Mouse (Mus musculus) hindbrain, embryonic 11.5 days (tissue): ENCODE results near the gene Plekhm3. TPM values are rescaled to one million over a fixed set of nuclear protein-coding genes. Genes with fewer than 3 reads are reported as not detected.

Experiments
- ATAC-seq: fragments of 200-750 bp; cut with Nextera tagmentation; 2 replicates; pipeline ENCODE4 v1.8.0; 2017; ENCODE audit warnings: mild to moderate bottlenecking, moderate TSS enrichment, moderate library complexity; ENCODE audit not compliant: low FRiP score
- DNase-seq: peaks from one replicate; pipeline ENCODE4 v3.0.0-alpha.2; 2015; ENCODE audit warnings: low spot score
- H3K27ac ChIP-seq: fragments of 300-500 bp; sonication (generic); 2 replicates; pipeline ENCODE4 v1.5.1; 2014; ENCODE audit warnings: mild to moderate bottlenecking, low read depth, low read length
- H3K27me3 ChIP-seq: fragments of 300-500 bp; sonication (generic); 2 replicates; pipeline ENCODE4 v1.6.1; 2014; ENCODE audit warnings: mild to moderate bottlenecking, low read length, moderate library complexity, mixed read lengths; ENCODE audit not compliant: control insufficient read depth, insufficient read depth
- H3K36me3 ChIP-seq: fragments of 300-500 bp; sonication (generic); 2 replicates; pipeline ENCODE4 v1.6.1; 2014; ENCODE audit warnings: mild to moderate bottlenecking, low read length, moderate library complexity, mixed read lengths; ENCODE audit not compliant: control insufficient read depth, insufficient read depth
- H3K4me1 ChIP-seq: fragments of 300-500 bp; sonication (generic); replicated peaks from 2 replicates; pipeline ENCODE4 v1.6.1; 2014; ENCODE audit warnings: low read length, mixed read lengths; ENCODE audit not compliant: control insufficient read depth, insufficient read depth
- H3K4me2 ChIP-seq: fragments of 300-500 bp; sonication (generic); replicated peaks from 2 replicates; pipeline ENCODE4 v1.6.1; 2014; ENCODE audit warnings: mild to moderate bottlenecking, low read depth, low read length
- H3K4me3 ChIP-seq: fragments of 300-500 bp; sonication (generic); 2 replicates; pipeline ENCODE4 v1.5.1; 2014; ENCODE audit warnings: low read depth, low read length
- H3K9ac ChIP-seq: fragments of 300-500 bp; sonication (generic); 2 replicates; pipeline ENCODE4 v1.6.1; 2014; ENCODE audit warnings: low read depth, low read length
- H3K9me3 ChIP-seq: fragments of 300-500 bp; sonication (generic); 2 replicates; pipeline ENCODE4 v1.6.1; 2016; ENCODE audit warnings: low read length; ENCODE audit not compliant: control insufficient read depth
- WGBS: fragments of 180-500 bp; shearing (Covaris S2); extraction: QIAGEN DNeasy Blood & Tissue Kit; methylation state at CpG from one replicate; pipeline ENCODE4 v1.1.7; 2014; 5-methylcytosine and 5-hydroxymethylcytosine counted together
- polyA plus RNA-seq: library from polyadenylated mRNA; unstranded; fragments of >200 nt; fragmentation: Nextera tagmentation; extraction: Ambion mirVana; gene quantifications from 2 replicates; pipeline ENCODE4 v1.2.1, GENCODE M21; 2014

Plekhm3 gene
- polyA plus RNA-seq, 1 experiment from 2014 or later, result 9.6 TPM

DNA sequence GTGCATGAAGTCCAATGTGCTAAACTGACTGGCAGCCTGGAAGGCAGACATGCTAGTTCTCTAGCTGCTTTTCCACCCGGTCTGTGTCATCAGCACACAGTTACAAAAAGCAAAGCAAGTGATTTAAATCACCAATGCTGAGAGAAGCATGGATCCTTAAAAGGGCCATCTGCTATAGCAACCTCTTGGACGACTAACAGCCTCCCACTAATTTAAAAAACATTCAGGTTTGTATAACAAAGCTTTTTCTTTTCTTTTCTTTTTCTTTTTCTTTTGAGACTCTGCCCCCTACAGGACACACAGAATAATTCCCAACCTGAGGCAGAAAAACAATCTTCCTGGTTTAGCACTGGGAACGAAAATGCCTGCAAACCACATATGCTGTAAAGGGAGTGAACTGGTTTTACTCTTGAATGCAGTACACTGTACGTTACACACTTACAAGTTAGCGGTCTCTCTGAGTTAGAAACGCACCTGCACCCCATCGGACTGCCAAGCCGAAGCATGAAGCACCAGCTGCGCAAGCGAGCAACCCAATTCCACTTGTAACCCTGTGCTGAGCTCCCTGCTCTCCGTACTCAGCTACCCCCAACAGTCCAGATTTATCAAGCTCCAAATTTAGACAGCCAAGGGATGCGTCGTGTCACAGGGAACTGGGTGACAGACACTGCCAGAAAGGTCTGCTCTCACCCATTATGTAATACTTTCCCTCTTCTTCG is 37.7 kb downstream of the Plekhm3 start:
- no peaks in the 10 kb centered on the region for H3K4me1 ChIP-seq
- no peaks in the 10 kb centered on the region for H3K9me3 ChIP-seq
- H3K4me3 ChIP-seq, result no peak overlapping the region
- no peaks in the 10 kb centered on the region for H3K27me3 ChIP-seq
- no peaks in the 10 kb centered on the region for H3K36me3 ChIP-seq
- DNase-seq, result peak; percentile 67
- no peak overlapping the region for H3K27ac ChIP-seq
- no peak overlapping the region for H3K9ac ChIP-seq
- no peak overlapping the region for H3K4me2 ChIP-seq
- 52% methylated on average over 14 of the region's 14 CpGs for WGBS
- no peak for ATAC-seq

DNA sequence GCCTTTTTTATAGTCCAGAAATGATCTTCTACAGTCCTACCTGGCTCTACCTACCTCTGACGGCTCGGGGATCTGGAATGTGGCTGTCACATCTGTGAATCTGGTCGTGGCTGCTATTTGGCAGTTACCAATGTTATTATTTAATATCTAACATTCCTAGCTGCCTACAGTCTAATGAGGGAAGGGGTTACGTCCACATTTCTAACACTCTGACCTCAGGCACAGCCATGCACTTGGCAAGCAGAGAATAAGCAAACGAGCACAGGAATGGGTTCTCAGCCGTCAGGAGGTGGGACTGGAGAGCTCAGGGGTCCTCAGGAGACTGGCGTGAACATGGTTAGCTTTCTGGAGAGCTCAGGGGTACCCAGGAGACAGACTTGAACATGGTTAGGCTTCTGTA is 38.7 kb downstream of the Plekhm3 start:
- no peak overlapping the region for H3K27ac ChIP-seq
- no peak overlapping the region for H3K9ac ChIP-seq
- no peak for DNase-seq
- H3K9me3 ChIP-seq, result no peaks in the 10 kb centered on the region
- H3K36me3 ChIP-seq, result no peaks in the 10 kb centered on the region
- H3K4me1 ChIP-seq, result no peaks in the 10 kb centered on the region
- H3K4me3 ChIP-seq, result no peak overlapping the region
- WGBS, result 76% methylated on average over 7 of the region's 7 CpGs
- no peak overlapping the region for H3K4me2 ChIP-seq
- H3K27me3 ChIP-seq, result no peaks in the 10 kb centered on the region
- no peak for ATAC-seq

GRCm38 (mm10) chr1:64916884-64917507 is 39.6 kb downstream of the Plekhm3 start:
- H3K27ac ChIP-seq, result no peak overlapping the region
- no peak overlapping the region for H3K9ac ChIP-seq
- H3K9me3 ChIP-seq, result no peaks in the 10 kb centered on the region
- H3K4me3 ChIP-seq, result no peak overlapping the region
- WGBS, result 15% methylated on average over 5 of the region's 5 CpGs
- no peaks in the 10 kb centered on the region for H3K27me3 ChIP-seq
- ATAC-seq (0 out of 2 replicates have a peak, but pooled peaks have one; percentile 19), DNase-seq (peak; percentile 20)
- H3K36me3 ChIP-seq, result no peaks in the 10 kb centered on the region
- no peak overlapping the region for H3K4me2 ChIP-seq
- no peaks in the 10 kb centered on the region for H3K4me1 ChIP-seq

DNA sequence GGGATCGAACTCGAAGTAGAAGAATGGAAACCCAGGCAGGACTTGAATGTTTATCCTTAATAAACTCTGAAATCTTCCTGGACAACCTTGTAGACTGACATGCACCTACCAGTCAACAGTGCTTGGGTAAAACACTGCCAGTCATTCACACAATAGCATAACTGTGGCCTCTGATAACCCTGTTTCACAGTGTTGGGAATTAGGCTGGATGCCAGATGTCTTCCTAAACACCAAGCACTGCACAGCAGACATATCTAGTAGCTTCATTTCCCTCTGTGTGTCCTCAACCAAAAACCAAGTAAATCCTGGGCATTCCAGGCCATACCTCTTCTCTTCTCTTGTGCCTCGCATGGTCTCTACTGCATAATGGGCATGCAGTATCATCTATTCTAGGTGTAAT is 42.3 kb downstream of the Plekhm3 start:
- Histone ChIP-seq H3K9me3 (no peaks in the 10 kb centered on the region), H3K27me3 (no peaks in the 10 kb centered on the region), H3K27ac (no peak overlapping the region), H3K9ac (no peak overlapping the region), H3K4me3 (no peak overlapping the region), H3K4me1 (no peaks in the 10 kb centered on the region), H3K36me3 (no peaks in the 10 kb centered on the region), H3K4me2 (no peak overlapping the region)
- ATAC-seq (no peak), DNase-seq (no peak)
- 94% methylated on average over 3 of the region's 3 CpGs for WGBS

DNA sequence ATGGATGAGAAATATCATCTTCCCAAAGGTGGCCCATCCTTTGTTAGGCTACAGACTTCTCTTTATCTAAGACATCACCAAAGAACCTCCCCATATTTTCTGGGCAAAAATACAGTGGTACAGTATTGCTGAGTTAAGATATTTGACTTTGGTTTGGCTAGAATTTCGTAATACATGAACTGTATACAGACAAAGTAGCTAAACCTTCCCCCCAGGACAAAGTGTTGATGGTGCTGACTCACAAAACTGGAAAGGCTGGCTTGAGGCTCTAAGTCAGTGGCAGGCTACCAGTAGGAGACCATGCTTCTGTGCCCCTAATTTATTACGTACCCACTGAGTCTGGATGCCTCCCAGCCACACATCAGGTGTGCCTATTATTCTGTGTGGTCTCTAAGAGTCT is 48.9 kb downstream of the Plekhm3 start:
- Histone ChIP-seq H3K4me3 (no peak overlapping the region), H3K9ac (no peak overlapping the region), H3K4me2 (no peak overlapping the region), H3K36me3 (no peaks in the 10 kb centered on the region), H3K27ac (no peak overlapping the region), H3K4me1 (no peaks in the 10 kb centered on the region), H3K27me3 (no peaks in the 10 kb centered on the region), H3K9me3 (no peaks in the 10 kb centered on the region)
- no peak for ATAC-seq
- no peak for DNase-seq
- 93% methylated on average over 2 of the region's 2 CpGs for WGBS

DNA sequence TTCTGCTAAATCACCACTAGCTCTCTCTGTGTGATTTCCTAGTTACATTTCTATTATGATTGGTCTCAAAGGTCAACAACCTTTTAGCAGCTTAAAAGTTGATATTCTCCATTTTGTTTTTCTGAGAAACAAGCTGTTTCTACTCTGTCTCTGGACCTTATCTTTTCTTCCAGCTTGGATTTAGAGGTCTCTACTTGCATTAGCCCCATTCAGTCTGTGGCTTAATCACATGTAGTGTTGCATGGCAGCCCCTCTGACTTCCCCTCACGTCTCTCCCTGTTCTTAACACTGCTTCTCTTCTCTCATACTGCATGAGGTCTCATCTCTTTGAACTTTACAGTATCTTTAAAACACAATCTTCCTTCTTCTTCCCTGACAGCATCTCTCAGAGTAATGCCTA is 50.4 kb downstream of the Plekhm3 start:
- no peaks in the 10 kb centered on the region for H3K27me3 ChIP-seq
- DNase-seq, result no peak
- H3K36me3 ChIP-seq, result no peaks in the 10 kb centered on the region
- WGBS, result 66% methylated on average over 1 of the region's 1 CpGs
- no peak overlapping the region for H3K27ac ChIP-seq
- no peaks in the 10 kb centered on the region for H3K9me3 ChIP-seq
- H3K4me1 ChIP-seq, result no peaks in the 10 kb centered on the region
- H3K4me3 ChIP-seq, result no peak overlapping the region
- no peak overlapping the region for H3K4me2 ChIP-seq
- no peak overlapping the region for H3K9ac ChIP-seq
- no peak for ATAC-seq

- Histone ChIP-seq H3K36me3 (no peaks in the 10 kb centered on the region), H3K27me3 (no peaks in the 10 kb centered on the region), H3K4me3 (no peak overlapping the region), H3K9ac (no peak overlapping the region), H3K9me3 (no peaks in the 10 kb centered on the region), H3K4me2 (no peak overlapping the region), H3K27ac (no peak overlapping the region), H3K4me1 (no peaks in the 10 kb centered on the region)
- DNase-seq (no peak), ATAC-seq (no peak)
- WGBS, result 86% methylated on average over 4 of the region's 4 CpGs
These were observed 53.2 kb downstream of the Plekhm3 start for GRCm38 (mm10) chr1:64903415-64903814.

GRCm38 (mm10) chr1:64902804-64903203 is 53.8 kb downstream of the Plekhm3 start:
- H3K4me2 ChIP-seq, result no peak overlapping the region
- H3K36me3 ChIP-seq, result no peaks in the 10 kb centered on the region
- no peaks in the 10 kb centered on the region for H3K9me3 ChIP-seq
- 69% methylated on average over 2 of the region's 2 CpGs for WGBS
- H3K9ac ChIP-seq, result no peak overlapping the region
- H3K4me1 ChIP-seq, result no peaks in the 10 kb centered on the region
- DNase-seq (no peak), ATAC-seq (no peak)
- no peaks in the 10 kb centered on the region for H3K27me3 ChIP-seq
- H3K27ac ChIP-seq, result no peak overlapping the region
- no peak overlapping the region for H3K4me3 ChIP-seq

- WGBS, result 86% methylated on average over 3 of the region's 3 CpGs
These were observed 56.9 kb downstream of the Plekhm3 start for GRCm38 (mm10) chr1:64899763-64900162.

More at GRCm38 (mm10) chr1:64899763-64900162, 56.9 kb downstream of the Plekhm3 start:
- Histone ChIP-seq H3K27me3 (no peaks in the 10 kb centered on the region), H3K4me1 (no peaks in the 10 kb centered on the region), H3K27ac (no peak overlapping the region), H3K4me3 (no peak overlapping the region), H3K9me3 (no peaks in the 10 kb centered on the region), H3K9ac (no peak overlapping the region), H3K4me2 (no peak overlapping the region), H3K36me3 (no peaks in the 10 kb centered on the region)
- no peak for DNase-seq
- ATAC-seq, result no peak
